Mouse (Mus musculus): ENCODE results near the gene Depdc7.

GRCm38 (mm10) chr2:104732562-104733256, 10.0 kb downstream of the Depdc7 start:
- TF ChIP-seq CTCF (IDR thresholded peaks at IDR 0.05; ENCODE audit: borderline replicate concordance, control insufficient read depth, extremely low read depth, insufficient read depth, low read length, poor library complexity) (no peak), POLR2A (IDR thresholded peaks at IDR 0.05; ENCODE audit: control insufficient read depth, extremely low read depth, insufficient read depth, low read length, poor library complexity) (no peak)
